ENCODE assay signal across 8 mouse cellular contexts in the genomic region with DNA sequence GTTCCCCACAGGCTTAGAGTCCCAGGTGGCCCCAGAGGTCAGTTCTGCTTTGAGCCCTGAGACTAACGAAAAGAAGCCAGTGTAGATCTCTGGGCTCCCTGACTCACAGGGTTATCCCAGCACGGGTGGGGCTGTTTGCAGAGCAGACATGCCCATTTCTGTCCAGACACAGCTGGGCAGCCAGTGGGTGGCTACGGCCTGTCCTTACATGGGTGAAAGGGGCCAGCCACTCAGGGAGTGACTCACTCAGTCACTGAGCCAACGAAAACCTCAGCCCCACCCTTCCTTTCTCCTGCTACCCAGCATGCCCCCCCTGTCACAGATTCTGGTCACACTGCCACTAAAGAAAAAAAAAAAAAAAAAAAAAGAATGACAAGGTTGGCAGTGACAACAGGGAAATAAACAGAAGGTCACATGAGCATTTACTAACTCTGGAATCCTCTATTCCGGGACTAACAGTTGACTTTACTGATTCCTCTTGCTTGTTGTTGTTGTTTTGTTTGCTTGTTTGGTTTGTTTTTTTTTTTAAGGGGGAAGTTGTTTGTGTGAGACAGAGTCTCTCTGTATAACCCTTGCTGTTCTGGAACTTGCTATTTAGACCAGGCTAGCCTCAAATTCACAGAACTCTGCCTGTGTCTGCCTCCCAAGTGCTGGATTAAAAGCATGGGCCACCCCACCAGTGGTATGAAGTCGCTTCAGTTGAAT. TPM values are rescaled to one million over a fixed set of nuclear protein-coding genes. Genes with fewer than 3 reads are reported as not detected.
DNase-seq lines count a peak whose midpoint lies in the region; ATAC-seq and TF ChIP-seq lines count a peak whose summit lies in the region.

No protein-coding gene starts in this region.

- H3K27me3 ChIP-seq in hindbrain, postnatal 0 days (ENCODE audit: insufficient read depth, low read length) = no peaks in the 10 kb centered on the region
- no peaks in the 10 kb centered on the region for H3K27me3 ChIP-seq in liver, embryonic 13.5 days

- peak; percentile 22 for ATAC-seq in frontal cortex, adult (ENCODE audit: low TSS enrichment)
- ATAC-seq in erythroid progenitor cell, adult 5-6 weeks (replicated peaks; ENCODE audit: low FRiP score, poor library complexity, severe bottlenecking) = peak; percentile 31
- ATAC-seq in hindbrain, postnatal 0 days = peak; percentile 46; the same call in 1 of the 2 replicates
- ATAC-seq in liver, embryonic 13.5 days (ENCODE audit: low read depth) = peak; percentile 22; the same call in 1 of the 2 replicates

- no peak overlapping the region; the same call in none of the 2 replicates for H3K27ac ChIP-seq in hindbrain, postnatal 0 days
- H3K27ac ChIP-seq in liver, embryonic 13.5 days = peak overlapping the region; percentile 81
- H3K27ac ChIP-seq in olfactory bulb, adult 2 months (ENCODE audit: insufficient read depth, low read depth, low read length) = peak overlapping the region; percentile 59

- no peaks in the 10 kb centered on the region for H3K9me3 ChIP-seq in hindbrain, postnatal 0 days (ENCODE audit: low read length)
- no peaks in the 10 kb centered on the region for H3K9me3 ChIP-seq in liver, embryonic 13.5 days (replicated peaks)

- H3K9ac ChIP-seq in hindbrain, postnatal 0 days (replicated peaks; ENCODE audit: low read length) = no peak overlapping the region
- H3K9ac ChIP-seq in liver, embryonic 13.5 days = peak overlapping the region; percentile 49; the same call in 1 of the 2 replicates

- TF ChIP-seq CTCF in hindbrain, postnatal 0 days (IDR thresholded peaks at IDR 0.05; ENCODE audit: low read depth) = no peak
- TF ChIP-seq CTCF in olfactory bulb, adult 2 months (IDR thresholded peaks at IDR 0.05; ENCODE audit: insufficient read depth, low read depth, low read length) = no peak

- H3K4me3 ChIP-seq in hindbrain, postnatal 0 days (ENCODE audit: low read length) = no peak overlapping the region
- H3K4me3 ChIP-seq in liver, embryonic 13.5 days (replicated peaks) = no peak overlapping the region
- H3K4me3 ChIP-seq in olfactory bulb, adult 2 months (ENCODE audit: insufficient read depth, low read depth, low read length) = no peak overlapping the region

- DNase-seq in frontal cortex, postnatal 25 days (ENCODE audit: low spot score in 2 of 2) = no peak
- peak; percentile 75 for DNase-seq in MN1 (ENCODE audit: low spot score)
- DNase-seq in hindbrain, postnatal 0 days (ENCODE audit: low spot score) = no peak
- DNase-seq in liver, embryonic 13.5 days = no peak
- DNase-seq in urinary bladder, postnatal 36 days (ENCODE audit: low spot score in 2 of 2) = peak; percentile 84 to 92

- TF ChIP-seq POLR2A in olfactory bulb, adult 2 months (IDR thresholded peaks at IDR 0.05; ENCODE audit: insufficient read depth, low read depth, low read length) = no peak

- 58% methylated on average over 6 of the region's 6 CpGs for WGBS in hindbrain, postnatal 0 days
- WGBS in liver, embryonic 13.5 days (ENCODE audit: insufficient replicate concordance) = 16% methylated on average over 6 of the region's 6 CpGs
- 41% methylated on average over 6 of the region's 6 CpGs for WGBS in olfactory bulb, adult 2 months

- peaks cover 26% of the 10 kb centered on the region for H3K4me1 ChIP-seq in hindbrain, postnatal 0 days (ENCODE audit: insufficient read depth, low read length)
- peaks cover 93% of the 10 kb centered on the region for H3K4me1 ChIP-seq in liver, embryonic 13.5 days (replicated peaks)
- peaks cover 47% of the 10 kb centered on the region for H3K4me1 ChIP-seq in olfactory bulb, adult 2 months (ENCODE audit: control insufficient read depth, insufficient read depth, low read length)

- H3K36me3 ChIP-seq in hindbrain, postnatal 0 days (ENCODE audit: insufficient read depth, low read length) = no peaks in the 10 kb centered on the region
- no peaks in the 10 kb centered on the region for H3K36me3 ChIP-seq in liver, embryonic 13.5 days

- H3K4me2 ChIP-seq in hindbrain, postnatal 0 days (ENCODE audit: low read depth, low read length) = no peak overlapping the region
- peak overlapping the region; percentile 8; the same call in 1 of the 2 replicates for H3K4me2 ChIP-seq in liver, embryonic 13.5 days

RNA-seq across cellular contexts. Expression of a gene that starts 50.7 kb away (rescaled TPM):
- total RNA-seq in erythroid progenitor cell, adult 5-6 weeks (2015; ENCODE audit: low replicate concordance) = 0.72 and 2.5 TPM in 2 replicates
- total RNA-seq in erythroid progenitor cell, adult 5-6 weeks (2017; ENCODE audit: low replicate concordance) = 0.53 and 1.5 TPM in 2 replicates
- 146 and 159 TPM in 2 replicates for total RNA-seq in hindbrain, postnatal 0 days (2014; rRNA removed)
- 59.4 and 66.9 TPM in 2 replicates for polyA plus RNA-seq in hindbrain, postnatal 0 days (2015; fragmentation: Nextera tagmentation; extraction: Ambion mirVana)
- polyA plus RNA-seq in liver, embryonic 13.5 days (2015; fragmentation: Nextera tagmentation; extraction: Ambion mirVana) = 2.8 and 3.0 TPM in 2 replicates
- not detected in 2 replicates for polyA plus RNA-seq in olfactory bulb, adult 2 months (2012; ENCODE audit: insufficient read depth, insufficient read length, low replicate concordance, missing spikeins)

Comparison
In these comparisons a context has a peak if more than half of its experiments do, and no peak if none do; other contexts are left out.
1. DNase-seq: peak in MN1 (single experiment) and urinary bladder, postnatal 36 days (2 of 2); none in frontal cortex, postnatal 25 days (0 of 2), hindbrain, postnatal 0 days (single experiment) and liver, embryonic 13.5 days (single experiment).
2. RNA of a gene that starts 50.7 kb away (polyA plus RNA-seq): 59.4 to 66.9 TPM in hindbrain, postnatal 0 days; 2.8 to 3.0 TPM in liver, embryonic 13.5 days and not detected in olfactory bulb, adult 2 months; every median in the first group is over 10 times any median in the second.
3. Peak in every context shown above with its lines, with median percentiles within 50 percentile points of each other: ATAC-seq.